Comparison of ENCODE assay signal across 17 mouse cellular contexts in the genomic region with DNA sequence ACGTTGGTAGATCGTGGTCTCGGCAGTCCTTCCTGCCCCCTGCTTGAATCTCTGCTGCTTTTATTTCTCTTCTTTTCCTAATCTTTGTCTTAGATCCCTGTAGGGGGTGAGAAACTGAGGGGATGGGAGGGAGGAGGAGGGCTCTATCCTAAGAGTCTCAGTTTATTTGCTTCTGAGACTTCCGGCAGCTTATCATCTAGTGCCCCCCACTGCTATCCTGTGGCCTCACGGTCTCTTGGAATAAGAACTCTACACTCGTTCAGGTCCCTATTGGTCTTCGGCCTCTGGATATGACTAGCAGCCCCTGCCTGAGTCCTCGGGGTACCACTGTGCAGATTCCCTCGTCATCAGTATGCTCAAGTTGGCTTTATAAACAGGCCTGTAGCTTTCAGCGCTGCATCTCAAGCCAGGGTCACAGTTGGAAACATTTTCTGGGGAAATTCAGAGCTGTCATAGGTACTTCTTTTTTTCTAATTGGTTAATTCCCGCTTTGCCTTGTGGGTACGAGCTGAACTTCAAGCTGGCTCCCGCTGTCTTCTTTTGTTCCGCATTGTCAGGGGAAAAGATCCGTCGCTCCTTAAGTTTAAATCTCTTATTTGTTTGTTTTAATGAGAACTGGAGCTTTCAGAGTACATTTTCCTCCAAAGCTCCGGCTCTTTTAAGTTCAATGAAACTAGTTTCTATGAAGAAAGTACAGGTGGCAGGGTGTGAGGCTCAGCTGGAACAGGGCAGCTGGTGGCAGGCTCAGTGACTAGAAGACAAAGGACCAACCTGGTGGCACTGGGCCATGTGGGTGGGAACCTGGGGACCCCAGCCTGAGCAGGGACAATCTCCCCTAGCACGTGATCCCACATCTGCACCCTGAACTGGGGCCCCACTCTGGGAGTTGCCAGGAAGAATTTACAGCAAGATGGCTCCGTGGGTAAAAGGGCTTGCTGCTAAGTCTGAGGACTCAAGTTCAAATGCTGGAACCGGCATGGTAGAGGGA. TPM values are rescaled to one million over a fixed set of nuclear protein-coding genes. Genes with fewer than 3 reads are reported as not detected.
DNase-seq lines count a peak whose midpoint lies in the region; ATAC-seq and TF ChIP-seq lines count a peak whose summit lies in the region.
"Had no signal": no experiment of that assay in that cellular context is flagged by ENCODE, and none has a peak within 500 bp of the region (broad histone marks: within the 10 kb centered on the region; RNA-seq: fewer than 3 reads in every experiment).

No protein-coding gene starts in this region.

- WGBS in forebrain, embryonic 11.5 days, result 22% methylated on average over 20 of the region's 20 CpGs
- 29% methylated on average over 20 of the region's 20 CpGs for whole genome bisulfite sequencing in hindbrain, embryonic 16.5 days
- 16% methylated on average over 20 of the region's 20 CpGs for WGBS in midbrain, postnatal 0 days
- WGBS in stomach, postnatal 0 days, result 51% methylated on average over 20 of the region's 20 CpGs

- no peaks in the 10 kb centered on the region for H3K27me3 ChIP-seq in forebrain, embryonic 11.5 days (ENCODE audit: control insufficient read depth, insufficient read depth, low read length)
- no peaks in the 10 kb centered on the region for H3K27me3 ChIP-seq in hindbrain, embryonic 16.5 days (replicated peaks; ENCODE audit: control insufficient read depth, insufficient read depth, low read length)
- H3K27me3 ChIP-seq in midbrain, postnatal 0 days (ENCODE audit: insufficient read depth, low read length), result no peaks in the 10 kb centered on the region
- no peaks in the 10 kb centered on the region for H3K27me3 ChIP-seq in stomach, postnatal 0 days (ENCODE audit: control insufficient read depth, insufficient read depth, low read length)

- peaks cover 11% of the 10 kb centered on the region; the same call in 1 of the 2 replicates for H3K4me1 ChIP-seq in forebrain, embryonic 11.5 days (replicated peaks; ENCODE audit: control insufficient read depth, insufficient read depth, low read length)
- H3K4me1 ChIP-seq in hindbrain, embryonic 16.5 days (ENCODE audit: control insufficient read depth, insufficient read depth, low read depth, low read length), result peaks cover 12% of the 10 kb centered on the region
- H3K4me1 ChIP-seq in midbrain, postnatal 0 days (ENCODE audit: insufficient read depth, low read length), result no peaks in the 10 kb centered on the region
- no peaks in the 10 kb centered on the region for H3K4me1 ChIP-seq in stomach, postnatal 0 days (replicated peaks; ENCODE audit: control insufficient read depth, insufficient read depth)

- H3K36me3 ChIP-seq in forebrain, embryonic 11.5 days (ENCODE audit: control insufficient read depth, insufficient read depth, low read length), result no peaks in the 10 kb centered on the region
- H3K36me3 ChIP-seq in hindbrain, embryonic 16.5 days (ENCODE audit: control insufficient read depth, insufficient read depth, low read length), result no peaks in the 10 kb centered on the region
- no peaks in the 10 kb centered on the region for H3K36me3 ChIP-seq in midbrain, postnatal 0 days (ENCODE audit: insufficient read depth, low read length)
- no peaks in the 10 kb centered on the region for H3K36me3 ChIP-seq in stomach, postnatal 0 days (ENCODE audit: control insufficient read depth, insufficient read depth, low read length)

- TF ChIP-seq EP300 in stomach, postnatal 0 days (optimal IDR thresholded peaks at IDR 0.05), result no peak

- H3K4me2 ChIP-seq in forebrain, embryonic 11.5 days (ENCODE audit: low read depth, low read length, severe bottlenecking), result no peak overlapping the region
- 0 out of 2 replicates have a peak overlapping the region, but pooled peaks have one; percentile 6 for H3K4me2 ChIP-seq in hindbrain, embryonic 16.5 days (ENCODE audit: low read length)
- H3K4me2 ChIP-seq in midbrain, postnatal 0 days (ENCODE audit: low read depth, low read length, poor library complexity, severe bottlenecking), result no peak overlapping the region
- H3K4me2 ChIP-seq in stomach, postnatal 0 days (replicated peaks; ENCODE audit: low read depth), result no peak overlapping the region

- H3K9me3 ChIP-seq in forebrain, embryonic 11.5 days (ENCODE audit: control insufficient read depth, low read length), result no peaks in the 10 kb centered on the region
- H3K9me3 ChIP-seq in hindbrain, embryonic 16.5 days (ENCODE audit: control insufficient read depth, low read length), result no peaks in the 10 kb centered on the region
- no peaks in the 10 kb centered on the region for H3K9me3 ChIP-seq in midbrain, postnatal 0 days (ENCODE audit: low read length)
- H3K9me3 ChIP-seq in stomach, postnatal 0 days (ENCODE audit: control insufficient read depth, low read length), result no peaks in the 10 kb centered on the region

- peak overlapping the region; percentile 21; the same call in 1 of the 2 replicates for H3K9ac ChIP-seq in forebrain, embryonic 11.5 days (ENCODE audit: low read length)
- H3K9ac ChIP-seq in hindbrain, embryonic 16.5 days (ENCODE audit: low read depth, low read length), result no peak overlapping the region
- H3K9ac ChIP-seq in midbrain, postnatal 0 days (replicated peaks; ENCODE audit: low read length, poor library complexity, severe bottlenecking), result no peak overlapping the region
- no peak overlapping the region for H3K9ac ChIP-seq in stomach, postnatal 0 days (ENCODE audit: low read length)
- H3K9ac ChIP-seq: liver, postnatal 0 days had no signal

- no peak overlapping the region for H3K4me3 ChIP-seq in forebrain, embryonic 11.5 days (ENCODE audit: low read depth, low read length)
- no peak overlapping the region for H3K4me3 ChIP-seq in hindbrain, embryonic 16.5 days (ENCODE audit: low read length)
- no peak overlapping the region for H3K4me3 ChIP-seq in midbrain, postnatal 0 days (ENCODE audit: low read depth, low read length)
- no peak overlapping the region for H3K4me3 ChIP-seq in stomach, postnatal 0 days (ENCODE audit: low read depth, low read length)
- H3K4me3 ChIP-seq: erythroblast, embryonic 14.5 days; heart, adult 2 months had no signal

- DNase-seq in R1 (ENCODE audit: low read depth, low spot score), result peak; percentile 24
- DNase-seq in forebrain, embryonic 11.5 days (ENCODE audit: low spot score), result peak; percentile 70
- peak; percentile 35 for DNase-seq in midbrain, postnatal 0 days (ENCODE audit: low spot score)
- no peak for DNase-seq in stomach, postnatal 0 days (ENCODE audit: low spot score)
- no peak for DNase-seq in embryo, embryonic 10.5 days (ENCODE audit: low spot score)
- DNase-seq in cerebellum, adult 8-10 months, result no peak
- DNase-seq: cerebellum, adult 11 months; heart, adult 2 months; heart, postnatal 10 days; kidney, postnatal 25 days; liver, postnatal 0 days; thymus, postnatal 4 days had no signal

- peak; percentile 86 for ATAC-seq in forebrain, embryonic 11.5 days (replicated peaks; ENCODE audit: low FRiP score)
- no peak for ATAC-seq in hindbrain, embryonic 16.5 days
- no peak for ATAC-seq in midbrain, postnatal 0 days (ENCODE audit: low FRiP score)
- no peak for ATAC-seq in stomach, postnatal 0 days (ENCODE audit: low FRiP score, low TSS enrichment)
- ATAC-seq: intestine, embryonic 16.5 days; liver, postnatal 0 days had no signal

- H3K27ac ChIP-seq in forebrain, embryonic 11.5 days (ENCODE audit: low read depth, low read length), result peak overlapping the region; percentile 76
- H3K27ac ChIP-seq in hindbrain, embryonic 16.5 days (ENCODE audit: low read depth, low read length), result peak overlapping the region; percentile 54; the same call in 1 of the 2 replicates
- peak overlapping the region; percentile 18; the same call in 1 of the 2 replicates for H3K27ac ChIP-seq in midbrain, postnatal 0 days (ENCODE audit: low read depth, low read length)
- H3K27ac ChIP-seq in stomach, postnatal 0 days (replicated peaks), result no peak overlapping the region
- H3K27ac ChIP-seq: heart, adult 2 months; macrophage had no signal

- TF ChIP-seq CTCF in midbrain, postnatal 0 days (IDR thresholded peaks at IDR 0.05), result no peak
- TF ChIP-seq CTCF in stomach, postnatal 0 days (IDR thresholded peaks at IDR 0.05; ENCODE audit: low read depth), result no peak

RNA-seq across cellular contexts. Expression of gene Zfp664, which starts 50.7 kb away (rescaled TPM):
- 139 and 166 TPM in 2 replicates for polyA plus RNA-seq in forebrain, embryonic 11.5 days (2014; fragmentation: Nextera tagmentation; extraction: Ambion mirVana)
- polyA plus RNA-seq in hindbrain, embryonic 16.5 days (2015; fragmentation: Nextera tagmentation; extraction: Ambion mirVana), result 75.7 and 77.1 TPM in 2 replicates
- 29.2 and 44.4 TPM in 2 replicates for total RNA-seq in midbrain, postnatal 0 days (2014; rRNA removed)
- 50.0 and 50.2 TPM in 2 replicates for polyA plus RNA-seq in midbrain, postnatal 0 days (2015; fragmentation: Nextera tagmentation; extraction: Ambion mirVana)
- polyA plus RNA-seq in stomach, postnatal 0 days (2015; fragmentation: Nextera tagmentation; extraction: Ambion mirVana), result 39.7 and 41.5 TPM in 2 replicates

RNA-seq across cellular contexts. Expression of gene Ccdc92, which starts 51.0 kb away (rescaled TPM):
- 17.3 and 18.6 TPM in 2 replicates for polyA plus RNA-seq in forebrain, embryonic 11.5 days (2014; fragmentation: Nextera tagmentation; extraction: Ambion mirVana)
- polyA plus RNA-seq in hindbrain, embryonic 16.5 days (2015; fragmentation: Nextera tagmentation; extraction: Ambion mirVana), result 47.0 and 51.3 TPM in 2 replicates
- 37.1 and 39.9 TPM in 2 replicates for total RNA-seq in midbrain, postnatal 0 days (2014; rRNA removed)
- polyA plus RNA-seq in midbrain, postnatal 0 days (2015; fragmentation: Nextera tagmentation; extraction: Ambion mirVana), result 50.4 and 57.8 TPM in 2 replicates
- polyA plus RNA-seq in stomach, postnatal 0 days (2015; fragmentation: Nextera tagmentation; extraction: Ambion mirVana), result 3.9 and 4.1 TPM in 2 replicates
- total RNA-seq: common myeloid progenitor, adult 5-6 weeks had no signal
- polyA plus RNA-seq: macrophage had no signal

Comparison
In these comparisons a context has a peak if more than half of its experiments do, and no peak if none do; other contexts are left out.
1. DNase-seq: peak in R1 (single experiment), forebrain, embryonic 11.5 days (single experiment) and midbrain, postnatal 0 days (single experiment); none in stomach, postnatal 0 days (single experiment), embryo, embryonic 10.5 days (single experiment) and cerebellum, adult 8-10 months (single experiment).